Mouse (Mus musculus) intestine, embryonic 14.5 days (tissue): ENCODE results near the gene Isg20. TPM values are rescaled to one million over a fixed set of nuclear protein-coding genes. Genes with fewer than 3 reads are reported as not detected.

Experiments
- ATAC-seq: fragments of 200-750 bp; cut with Nextera tagmentation; replicated peaks from 2 replicates; pipeline ENCODE4 v1.8.0; 2017; ENCODE audit warnings: low read depth, moderate number of reproducible peaks, moderate TSS enrichment, moderate library complexity; ENCODE audit not compliant: low FRiP score, low TSS enrichment
- DNase-seq: peaks from one replicate; pipeline ENCODE4 v3.0.0-alpha.2; 2018; ENCODE audit warnings: low spot score
- H3K27ac ChIP-seq: fragments of 300-500 bp; sonication (generic); 2 replicates; pipeline ENCODE4 v1.5.1; 2014; ENCODE audit warnings: low read depth, mild to moderate bottlenecking, control low read depth
- H3K27me3 ChIP-seq: fragments of 300-500 bp; sonication (generic); replicated peaks from 2 replicates; pipeline ENCODE4 v1.6.1; 2014; ENCODE audit warnings: low read length, control low read depth; ENCODE audit not compliant: control insufficient read depth, insufficient read depth
- H3K36me3 ChIP-seq: fragments of 300-500 bp; sonication (generic); 2 replicates; pipeline ENCODE4 v1.6.1; 2014; ENCODE audit warnings: low read length, control low read depth; ENCODE audit not compliant: control insufficient read depth, insufficient read depth
- H3K4me1 ChIP-seq: fragments of 300-500 bp; sonication (generic); replicated peaks from 2 replicates; pipeline ENCODE4 v1.6.1; 2014; ENCODE audit warnings: low read length, control low read depth, mixed read lengths; ENCODE audit not compliant: control insufficient read depth, insufficient read depth
- H3K4me2 ChIP-seq: fragments of 300-500 bp; sonication (generic); 2 replicates; pipeline ENCODE4 v1.6.1; 2014; ENCODE audit warnings: low read length
- H3K4me3 ChIP-seq: fragments of 300-500 bp; sonication (generic); 2 replicates; pipeline ENCODE4 v1.5.1; 2014; ENCODE audit warnings: low read depth, low read length, control low read depth, mixed read lengths
- H3K9ac ChIP-seq: fragments of 300-500 bp; sonication (generic); 2 replicates; pipeline ENCODE4 v1.6.1; 2014; ENCODE audit warnings: mild to moderate bottlenecking, low read length
- H3K9me3 ChIP-seq: fragments of 300-500 bp; sonication (generic); 2 replicates; pipeline ENCODE4 v1.6.1; 2016; ENCODE audit warnings: low read length, control low read depth; ENCODE audit not compliant: control insufficient read depth
- WGBS: fragments of 180-500 bp; shearing (Covaris S2); extraction: QIAGEN DNeasy Blood & Tissue Kit; methylation state at CpG from one replicate; pipeline ENCODE4 v1.1.7; 2014; 5-methylcytosine and 5-hydroxymethylcytosine counted together
- polyA plus RNA-seq: library from polyadenylated mRNA; unstranded; fragments of >200 nt; fragmentation: Nextera tagmentation; extraction: Ambion mirVana; gene quantifications from 2 replicates; pipeline ENCODE4 v1.2.1, GENCODE M21; 2014

Isg20 gene
- polyA plus RNA-seq, 1 experiment from 2014 or later = 3.2 TPM

- no peaks in the 10 kb centered on the region for H3K9me3 ChIP-seq
- WGBS = 79% methylated on average over 7 of the region's 7 CpGs
- no peaks in the 10 kb centered on the region for H3K36me3 ChIP-seq
- no peak for ATAC-seq
- no peak overlapping the region for H3K4me3 ChIP-seq
- H3K4me2 ChIP-seq = no peak overlapping the region
- no peak overlapping the region for H3K27ac ChIP-seq
- no peak overlapping the region for H3K9ac ChIP-seq
- H3K4me1 ChIP-seq = no peaks in the 10 kb centered on the region
- no peak for DNase-seq
- no peaks in the 10 kb centered on the region for H3K27me3 ChIP-seq
Observed at GRCm38 (mm10) chr7:78925680-78926079, 12.5 kb downstream of the Isg20 start.

- H3K9ac ChIP-seq = no peak overlapping the region
- no peaks in the 10 kb centered on the region for H3K36me3 ChIP-seq
- 83% methylated on average over 9 of the region's 9 CpGs for WGBS
- H3K27me3 ChIP-seq = no peaks in the 10 kb centered on the region
- no peak overlapping the region for H3K27ac ChIP-seq
- no peak overlapping the region for H3K4me2 ChIP-seq
- ATAC-seq (no peak), DNase-seq (no peak)
- no peaks in the 10 kb centered on the region for H3K4me1 ChIP-seq
- H3K4me3 ChIP-seq = no peak overlapping the region
- no peaks in the 10 kb centered on the region for H3K9me3 ChIP-seq
Observed at GRCm38 (mm10) chr7:78926156-78926555, 12.9 kb downstream of the Isg20 start.

- no peak overlapping the region for H3K4me3 ChIP-seq
- no peaks in the 10 kb centered on the region for H3K27me3 ChIP-seq
- no peaks in the 10 kb centered on the region for H3K9me3 ChIP-seq
- ATAC-seq (no peak), DNase-seq (no peak)
- H3K4me2 ChIP-seq = no peak overlapping the region
- 80% methylated on average over 3 of the region's 3 CpGs for WGBS
- H3K9ac ChIP-seq = no peak overlapping the region
- H3K36me3 ChIP-seq = no peaks in the 10 kb centered on the region
- H3K4me1 ChIP-seq = no peaks in the 10 kb centered on the region
- H3K27ac ChIP-seq = no peak overlapping the region
Observed at GRCm38 (mm10) chr7:78927266-78927665, 14.0 kb downstream of the Isg20 start.

- Histone ChIP-seq H3K9me3 (no peaks in the 10 kb centered on the region), H3K9ac (no peak overlapping the region), H3K27ac (no peak overlapping the region), H3K4me1 (no peaks in the 10 kb centered on the region), H3K4me2 (no peak overlapping the region), H3K4me3 (no peak overlapping the region), H3K27me3 (no peaks in the 10 kb centered on the region), H3K36me3 (no peaks in the 10 kb centered on the region)
- DNase-seq (no peak), ATAC-seq (no peak)
- 57% methylated on average over 19 of the region's 19 CpGs for WGBS
Observed at GRCm38 (mm10) chr7:78938957-78939602, 25.9 kb downstream of the Isg20 start.

- Histone ChIP-seq H3K27ac (no peak overlapping the region), H3K4me2 (no peak overlapping the region), H3K4me1 (no peaks in the 10 kb centered on the region), H3K36me3 (no peaks in the 10 kb centered on the region), H3K9me3 (no peaks in the 10 kb centered on the region), H3K4me3 (no peak overlapping the region), H3K27me3 (no peaks in the 10 kb centered on the region), H3K9ac (no peak overlapping the region)
- ATAC-seq (no peak), DNase-seq (no peak)
- 95% methylated on average over 3 of the region's 3 CpGs for WGBS
Observed at GRCm38 (mm10) chr7:78940971-78941370, 27.7 kb downstream of the Isg20 start.

- ATAC-seq = no peak
- no peaks in the 10 kb centered on the region for H3K4me1 ChIP-seq
- DNase-seq = no peak
- no peak overlapping the region for H3K4me2 ChIP-seq
- no peak overlapping the region for H3K4me3 ChIP-seq
- no peaks in the 10 kb centered on the region for H3K36me3 ChIP-seq
- H3K27ac ChIP-seq = no peak overlapping the region
- no peak overlapping the region for H3K9ac ChIP-seq
- no peaks in the 10 kb centered on the region for H3K9me3 ChIP-seq
- 90% methylated on average over 2 of the region's 2 CpGs for WGBS
- no peaks in the 10 kb centered on the region for H3K27me3 ChIP-seq
Observed at GRCm38 (mm10) chr7:78942544-78942943, 29.3 kb downstream of the Isg20 start.

GRCm38 (mm10) chr7:78953886-78954572, 40.8 kb downstream of the Isg20 start:
- H3K4me3 ChIP-seq = no peak overlapping the region
- H3K4me2 ChIP-seq = no peak overlapping the region
- H3K4me1 ChIP-seq = no peaks in the 10 kb centered on the region
- DNase-seq (no peak), ATAC-seq (no peak)
- H3K36me3 ChIP-seq = no peaks in the 10 kb centered on the region
- WGBS = 22% methylated on average over 11 of the region's 11 CpGs
- H3K9me3 ChIP-seq = no peaks in the 10 kb centered on the region
- no peaks in the 10 kb centered on the region for H3K27me3 ChIP-seq
- no peak overlapping the region for H3K27ac ChIP-seq
- H3K9ac ChIP-seq = no peak overlapping the region

- ATAC-seq (no peak), DNase-seq (no peak)
- no peaks in the 10 kb centered on the region for H3K4me1 ChIP-seq
- H3K9me3 ChIP-seq = no peaks in the 10 kb centered on the region
- WGBS = 79% methylated on average over 6 of the region's 6 CpGs
- no peaks in the 10 kb centered on the region for H3K36me3 ChIP-seq
- no peak overlapping the region for H3K4me2 ChIP-seq
- H3K27me3 ChIP-seq = no peaks in the 10 kb centered on the region
- no peak overlapping the region for H3K9ac ChIP-seq
- H3K27ac ChIP-seq = no peak overlapping the region
- no peak overlapping the region for H3K4me3 ChIP-seq
Observed at GRCm38 (mm10) chr7:78954619-78955018, 41.4 kb downstream of the Isg20 start.

- Histone ChIP-seq H3K36me3 (no peaks in the 10 kb centered on the region), H3K4me1 (no peaks in the 10 kb centered on the region), H3K9ac (no peak overlapping the region), H3K27ac (no peak overlapping the region), H3K27me3 (no peaks in the 10 kb centered on the region), H3K4me3 (no peak overlapping the region), H3K4me2 (no peak overlapping the region), H3K9me3 (no peaks in the 10 kb centered on the region)
- DNase-seq (no peak), ATAC-seq (no peak)
- 85% methylated on average over 6 of the region's 6 CpGs for WGBS
Observed at GRCm38 (mm10) chr7:78955086-78955485, 41.9 kb downstream of the Isg20 start.
